Mouse (Mus musculus) T-helper 2 cell (primary cell): ENCODE measurements around the gene Tbpl2.

Experiments
- in situ Hi-C: fragments of 300-600 bp; cut with MboI, MseI; formaldehyde crosslinking; loops from one replicate; pipeline ENCODE4 v1.15.1; 2025; ENCODE audit warnings: high pct_unique_total_duplicates

Tbpl2 gene

GRCm38 (mm10) chr2:24096495-24096894, at the start of gene Tbpl2:
Gene Tbpl2 (minus strand): TSS chr2:24096595.
- in situ Hi-C loops = no loop called here

- in situ Hi-C loops = no loop called here
Observed at GRCm38 (mm10) chr2:24134373-24134772, 38.0 kb upstream of the Tbpl2 start.

- in situ Hi-C loops = no loop called here
Observed at GRCm38 (mm10) chr2:24109085-24109484, 12.7 kb upstream of the Tbpl2 start.

DNA sequence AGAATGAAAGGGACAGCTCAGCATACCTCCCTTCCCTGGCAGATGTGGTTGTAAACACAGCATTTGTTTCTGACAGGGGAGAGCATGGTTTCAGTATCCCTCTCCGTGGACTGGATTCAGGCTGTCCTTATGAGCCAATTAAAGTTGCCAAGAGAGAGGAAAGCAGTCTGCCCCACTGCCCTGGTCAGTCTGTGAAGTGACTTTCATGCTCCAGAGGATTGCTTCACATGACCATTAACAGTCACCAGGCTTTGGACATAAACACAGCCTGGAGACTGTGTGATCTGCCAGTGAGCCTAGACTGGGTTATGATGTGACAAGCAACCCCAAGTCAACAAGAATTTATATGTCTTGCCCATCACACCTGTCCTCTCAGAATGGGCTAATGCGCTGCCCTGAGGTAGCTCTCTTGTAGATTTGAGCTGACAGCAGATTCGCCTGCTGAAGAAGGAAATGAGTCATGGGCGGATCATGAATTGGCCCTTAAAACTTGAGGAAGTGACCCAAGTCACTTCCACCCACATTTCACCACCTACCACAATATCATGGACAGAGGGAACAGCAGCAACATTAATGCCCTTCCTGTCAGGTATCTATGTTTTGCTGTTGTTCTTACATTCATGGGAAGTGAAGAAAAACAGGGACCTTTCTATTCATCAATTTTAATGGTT, 7.4 kb upstream of the Tbpl2 start:
- in situ Hi-C loops = no loop called here

- in situ Hi-C loops = no loop called here
Observed at GRCm38 (mm10) chr2:24090921-24091320, 5.5 kb downstream of the Tbpl2 start.

DNA sequence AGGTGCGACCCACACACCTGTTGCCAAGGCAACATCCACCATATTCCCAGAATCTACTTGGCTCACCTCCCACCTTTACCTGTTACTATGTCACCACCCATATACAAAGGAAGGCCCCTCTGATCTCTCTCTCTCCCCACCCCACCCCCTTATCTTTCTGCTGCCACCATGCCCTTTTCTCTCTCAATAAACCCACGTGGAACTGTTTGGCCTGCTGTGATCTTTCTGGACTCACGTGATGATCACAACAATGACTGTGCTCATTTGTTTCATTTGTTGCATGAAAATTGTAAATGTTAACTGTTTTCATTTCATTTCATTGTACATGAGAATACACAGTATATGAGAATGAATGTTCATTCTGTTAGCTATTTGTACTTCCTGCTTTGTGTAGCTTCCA, 45.9 kb downstream of the Tbpl2 start:
- in situ Hi-C loops = no loop called here

DNA sequence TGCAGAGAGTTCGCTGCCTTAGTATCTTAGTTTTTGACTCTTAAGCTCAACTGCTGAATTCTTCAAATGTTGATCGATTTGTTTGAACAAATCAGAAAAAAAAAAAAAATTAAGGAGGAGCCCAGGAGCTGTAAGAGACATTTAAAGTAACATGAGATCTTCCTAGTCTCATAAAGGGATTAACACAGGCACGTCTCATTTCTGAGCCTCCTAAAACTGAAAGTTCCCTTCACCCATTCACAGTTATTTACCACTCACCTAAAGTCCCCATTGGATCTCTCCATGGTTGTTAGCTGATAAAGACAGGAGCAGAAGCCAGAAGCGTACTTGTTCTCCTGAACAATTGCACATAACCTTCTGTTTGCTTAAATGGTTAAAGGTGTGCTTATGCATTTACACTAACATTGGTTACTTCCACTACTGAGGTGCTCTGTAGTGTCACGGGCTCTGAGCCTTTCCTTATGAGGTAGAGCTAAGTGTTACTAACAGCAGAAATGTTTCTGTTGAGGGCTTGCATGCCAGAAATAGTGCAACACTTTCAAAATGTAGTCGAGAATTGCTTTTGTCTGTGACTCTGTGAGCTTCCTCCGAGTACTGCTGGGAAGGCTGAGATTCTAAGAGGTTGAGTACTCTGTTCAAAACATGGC, 46.9 kb downstream of the Tbpl2 start, which contains the start of gene Hnmt:
Gene Hnmt (minus strand): TSS at position 51 of the 647 bp plus-strand sequence.
- in situ Hi-C loops = no loop called here

GRCm38 (mm10) chr2:24048480-24049097, 47.8 kb downstream of the Tbpl2 start:
- in situ Hi-C loops = no loop called here

DNA sequence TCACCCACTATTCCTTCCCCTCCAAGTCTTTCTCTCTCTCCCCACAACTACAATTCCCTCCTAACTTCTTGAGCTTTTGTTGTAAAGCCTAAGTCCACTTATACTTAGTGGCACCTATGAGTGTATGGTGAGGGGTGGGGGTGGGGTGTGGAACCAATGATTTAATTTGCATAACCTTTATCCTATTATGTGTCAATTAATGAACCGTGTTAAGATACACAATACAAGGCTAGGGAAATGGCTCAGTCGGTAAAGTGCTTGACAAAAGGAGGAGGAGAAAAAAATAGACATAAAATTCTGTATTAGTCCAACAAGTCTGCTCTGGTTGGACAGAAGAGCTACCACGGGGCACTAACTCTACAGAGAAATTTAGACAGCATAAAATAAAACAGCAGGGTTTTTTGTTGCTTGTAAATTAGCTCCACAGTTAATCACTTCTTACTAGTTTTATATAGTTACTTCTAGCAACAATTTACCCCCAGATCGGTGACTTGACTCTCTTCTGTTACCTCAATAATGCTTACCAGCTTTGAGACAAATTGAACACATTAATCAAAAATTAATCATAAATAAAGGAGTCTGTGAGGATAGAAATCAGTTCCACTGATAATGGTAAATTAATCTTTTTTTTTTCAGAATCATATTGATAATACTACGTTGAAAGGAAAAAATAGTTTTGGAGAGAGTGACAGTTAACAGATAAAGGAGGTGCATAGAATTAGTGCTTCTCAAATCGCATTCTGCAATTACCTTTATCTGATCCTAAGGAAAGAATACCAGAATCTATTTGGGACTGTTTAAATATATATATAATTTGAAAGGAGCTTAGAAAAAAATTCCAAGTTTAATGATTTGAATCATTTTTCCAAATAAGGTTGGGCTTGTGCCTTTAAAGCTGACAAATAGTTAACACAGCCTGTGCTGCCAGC, 48.6 kb downstream of the Tbpl2 start:
- in situ Hi-C loops = no loop called here

DNA sequence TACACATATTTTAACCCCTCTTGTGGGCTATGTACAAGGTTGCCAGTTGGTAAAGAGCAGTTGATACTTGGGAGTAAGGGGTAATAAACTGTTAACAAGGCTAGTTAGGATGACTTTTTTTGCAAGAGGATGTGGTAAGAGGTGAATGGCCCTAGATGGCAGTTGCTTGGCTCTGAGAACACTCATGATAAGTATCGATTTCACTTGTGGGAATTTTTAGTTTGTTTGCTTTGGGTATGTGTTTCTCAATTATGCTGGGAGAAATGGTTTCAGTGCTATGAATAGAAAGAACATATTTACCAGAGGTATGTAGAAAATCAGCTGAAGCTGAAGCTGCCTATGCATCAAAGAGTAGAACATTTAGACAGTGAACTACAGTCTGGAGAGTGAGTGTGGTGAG, 53.5 kb downstream of the Tbpl2 start:
- in situ Hi-C loops = no loop called here

DNA sequence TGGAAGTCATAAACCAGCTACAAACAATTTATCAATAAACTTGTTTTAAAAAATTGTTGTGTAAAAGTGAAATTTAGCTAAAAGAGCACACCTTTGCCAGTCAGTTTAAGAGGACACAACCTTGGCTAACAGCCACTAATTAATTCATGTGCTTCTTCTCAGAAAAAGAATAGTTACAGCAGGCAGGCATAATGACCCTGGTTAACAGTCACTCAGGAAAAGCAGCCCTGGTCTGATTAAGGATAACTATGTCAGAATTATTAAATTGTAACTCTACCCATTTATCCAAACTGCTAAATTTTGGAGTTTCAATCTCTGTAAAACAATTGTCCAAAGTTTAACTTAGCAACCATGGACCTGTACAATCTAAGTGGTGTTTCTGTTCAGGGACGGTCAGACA, 55.9 kb downstream of the Tbpl2 start:
- in situ Hi-C loops = no loop called here
